Mouse (Mus musculus) frontal cortex, adult (tissue): ENCODE measurements around the gene Dusp3.

Experiments
- ATAC-seq: cut with Nextera tagmentation; 2 replicates; pipeline ENCODE4 v1.9.2; 2017; ENCODE audit warnings: mild to moderate bottlenecking, moderate library complexity, mixed read lengths; ENCODE audit not compliant: low TSS enrichment

The Dusp3 gene

GRCm38 (mm10) chr11:101935743-101936142 lies 51.1 kb downstream of the Dusp3 start:
- ATAC-seq: no peak

DNA sequence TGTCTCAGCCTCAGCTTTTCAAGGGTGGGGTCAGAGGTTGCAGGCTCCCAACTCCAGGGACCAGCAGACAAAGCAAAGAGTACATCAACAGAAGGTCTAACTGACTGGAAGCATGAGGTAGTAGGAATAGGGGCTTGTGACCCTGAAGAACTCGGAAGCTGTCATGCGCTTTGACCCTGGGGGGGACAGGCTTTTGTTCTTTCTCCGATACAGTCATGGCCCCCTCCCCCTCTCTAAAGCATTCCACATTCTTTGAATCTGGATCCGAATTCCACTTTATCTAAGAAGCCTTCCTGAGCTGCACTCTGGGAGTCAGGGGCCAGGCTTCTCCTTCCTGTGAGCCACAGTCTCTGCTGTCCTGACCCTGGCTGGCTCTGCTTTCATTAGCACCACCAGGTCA lies 54.8 kb downstream of the Dusp3 start:
- ATAC-seq: no peak

- no peak for ATAC-seq
These were observed 58.6 kb downstream of the Dusp3 start for GRCm38 (mm10) chr11:101928030-101928762.

DNA sequence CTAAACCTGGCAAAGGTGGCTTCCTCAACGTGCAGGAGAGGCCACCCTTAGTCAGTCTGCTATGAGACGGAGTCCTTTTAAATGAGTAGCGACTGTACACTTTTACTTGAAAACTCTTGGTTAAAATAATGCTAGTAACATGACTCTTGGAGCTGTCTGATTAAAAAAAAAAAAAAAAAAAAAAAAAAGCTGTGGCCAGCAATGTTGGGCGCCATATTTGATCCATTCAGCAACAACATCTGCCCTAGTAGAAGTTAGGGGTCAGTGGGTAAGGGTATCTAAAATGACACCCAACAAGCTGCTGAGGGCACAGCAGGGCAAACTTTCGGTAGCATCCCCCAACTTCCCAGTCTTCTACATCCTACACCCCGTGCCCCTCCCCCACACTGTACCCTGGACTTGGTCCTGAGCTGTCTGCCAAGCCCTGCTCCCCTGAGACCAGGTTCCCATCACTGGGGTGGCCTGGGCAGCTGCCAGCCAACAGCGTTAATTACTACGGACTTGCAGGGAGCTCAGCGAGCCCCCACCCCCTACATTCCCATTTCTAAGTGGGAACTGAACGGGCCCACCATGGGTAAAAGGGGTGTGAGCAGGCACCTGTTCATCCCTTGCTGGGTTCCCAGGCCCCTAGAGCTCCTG lies 59.7 kb downstream of the Dusp3 start:
- ATAC-seq: no peak

DNA sequence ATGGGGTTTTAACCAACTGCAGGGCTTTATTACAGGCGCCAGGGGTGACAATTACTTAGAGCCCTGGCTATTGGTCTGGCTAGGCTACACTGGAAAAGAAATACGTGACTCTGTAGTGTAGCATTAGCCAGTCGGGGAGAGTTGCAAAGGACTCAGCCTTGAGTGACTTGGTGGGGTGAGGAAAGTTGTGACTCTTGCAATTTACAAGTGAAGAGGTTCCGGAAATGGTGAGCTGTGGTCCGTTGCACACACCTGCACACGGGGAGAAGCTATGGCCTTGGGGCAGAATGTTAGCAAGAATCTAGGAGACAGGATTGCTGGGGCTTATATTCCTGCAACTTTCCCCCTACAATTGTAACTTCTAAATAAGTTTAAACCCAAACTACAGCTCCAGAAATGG lies 61.2 kb downstream of the Dusp3 start:
- no peak for ATAC-seq

DNA sequence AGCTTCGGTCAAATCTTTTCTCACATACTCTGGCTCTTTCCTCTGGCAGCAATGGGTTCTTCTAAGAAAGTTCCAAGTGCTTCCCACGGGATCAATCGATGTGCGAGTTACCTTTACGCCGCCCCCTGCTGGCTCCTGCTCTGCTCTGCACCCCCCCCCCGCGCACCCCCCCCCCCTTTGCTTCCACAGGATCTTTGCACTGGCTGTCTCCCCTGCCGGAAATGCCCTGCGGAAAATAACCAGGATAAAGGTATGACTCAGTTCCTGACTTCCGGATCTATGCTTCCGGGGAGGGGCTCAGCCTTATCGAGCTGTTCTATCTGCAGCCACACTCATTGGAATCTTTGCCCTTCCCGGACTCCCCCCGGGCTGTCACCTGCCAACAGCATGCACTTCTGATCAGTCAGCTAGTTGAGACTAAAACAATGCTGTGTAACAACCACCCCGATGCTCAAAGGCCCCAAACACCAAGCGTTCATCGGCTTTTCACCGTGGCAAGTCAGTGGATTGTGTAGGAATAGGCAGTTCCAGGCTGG lies 62.3 kb downstream of the Dusp3 start:
- no peak for ATAC-seq

DNA sequence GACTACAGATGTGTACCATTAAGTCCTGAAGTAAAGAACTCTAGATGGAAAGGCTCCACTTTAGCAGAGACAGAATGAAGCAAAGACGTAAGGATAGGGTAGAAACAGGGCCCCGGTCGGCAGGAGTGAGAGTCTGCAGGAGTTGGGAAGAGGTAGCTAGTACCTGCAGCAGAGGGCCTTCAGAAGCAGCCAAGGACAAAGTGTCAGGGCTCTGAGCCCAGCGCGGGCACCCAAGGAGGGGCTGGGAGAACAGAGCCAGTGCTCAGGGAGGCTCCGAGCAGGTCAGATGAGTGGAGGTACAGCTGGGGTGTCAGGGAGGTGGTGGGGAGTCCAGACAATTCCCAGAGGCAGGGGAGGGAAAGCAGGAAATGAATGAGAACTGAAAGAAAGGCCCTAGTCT lies 62.8 kb downstream of the Dusp3 start:
- no peak for ATAC-seq

DNA sequence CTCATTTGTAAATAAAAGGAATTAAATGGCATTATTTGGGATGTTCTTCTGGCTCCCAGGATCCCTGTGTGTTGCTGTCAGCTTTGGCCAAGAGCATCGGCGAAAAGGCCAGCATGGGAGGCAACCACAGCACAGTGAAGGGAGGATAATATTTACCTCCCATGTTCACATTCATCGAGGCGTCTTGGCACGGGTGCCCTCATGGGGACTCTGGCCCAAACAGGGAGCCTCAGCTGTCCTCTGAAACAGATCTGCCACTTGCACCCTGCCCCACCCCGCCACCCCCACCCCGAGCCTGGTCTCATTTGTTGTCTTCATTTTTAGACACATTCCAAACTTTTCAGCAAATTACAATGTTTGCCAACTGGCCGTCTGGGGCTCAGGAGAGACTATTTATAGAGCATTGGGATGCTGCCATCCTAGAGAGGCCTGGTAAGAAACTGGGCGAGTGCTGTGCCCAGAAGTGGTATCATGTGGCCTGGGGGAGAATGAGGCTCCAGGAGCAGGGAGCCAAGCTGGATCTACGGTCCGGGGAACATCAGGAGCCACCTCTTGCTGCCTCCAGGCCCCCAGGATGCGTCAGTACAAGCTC lies 65.4 kb downstream of the Dusp3 start:
- 0 out of 2 replicates have a peak, but pooled peaks have one; percentile 34 for ATAC-seq
